Mouse (Mus musculus) G1E (cell line): ENCODE data around the gene Tmem50a.

Source experiments
- CTCF ChIP-seq: IDR thresholded peaks from 2 replicates; pipeline ENCODE4 v1.5.1; 2012; ENCODE audit warnings: low read depth, low read length, inconsistent platforms, mixed read lengths
- GATA1 ChIP-seq: IDR thresholded peaks from 2 replicates; pipeline ENCODE4 v1.6.1; 2012; ENCODE audit warnings: borderline replicate concordance, low read length, inconsistent platforms, mixed read lengths
- GATA2 ChIP-seq: IDR thresholded peaks from 2 replicates; pipeline ENCODE4 v1.6.1; 2012; ENCODE audit warnings: low read depth, low read length, inconsistent platforms, borderline replicate concordance
- POLR2AphosphoS5 ChIP-seq: IDR thresholded peaks from 2 replicates; pipeline ENCODE4 v1.6.1; 2012; ENCODE audit warnings: low read depth, low read length, inconsistent platforms; ENCODE audit not compliant: insufficient replicate concordance
- TAL1 ChIP-seq: conservative IDR thresholded peaks from 2 replicates; pipeline ENCODE4 v1.6.1; 2012; ENCODE audit warnings: low read depth, low read length, inconsistent platforms, mixed read lengths

GRCm38 (mm10) chr4:134955845-134956244 lies 41.0 kb upstream of the Tmem50a start:
- TF ChIP-seq CTCF (no peak), GATA1 (no peak), TAL1 (no peak), POLR2AphosphoS5 (no peak), GATA2 (no peak)
